Comparison of ENCODE assay signal across 8 mouse cellular contexts in the genomic region with DNA sequence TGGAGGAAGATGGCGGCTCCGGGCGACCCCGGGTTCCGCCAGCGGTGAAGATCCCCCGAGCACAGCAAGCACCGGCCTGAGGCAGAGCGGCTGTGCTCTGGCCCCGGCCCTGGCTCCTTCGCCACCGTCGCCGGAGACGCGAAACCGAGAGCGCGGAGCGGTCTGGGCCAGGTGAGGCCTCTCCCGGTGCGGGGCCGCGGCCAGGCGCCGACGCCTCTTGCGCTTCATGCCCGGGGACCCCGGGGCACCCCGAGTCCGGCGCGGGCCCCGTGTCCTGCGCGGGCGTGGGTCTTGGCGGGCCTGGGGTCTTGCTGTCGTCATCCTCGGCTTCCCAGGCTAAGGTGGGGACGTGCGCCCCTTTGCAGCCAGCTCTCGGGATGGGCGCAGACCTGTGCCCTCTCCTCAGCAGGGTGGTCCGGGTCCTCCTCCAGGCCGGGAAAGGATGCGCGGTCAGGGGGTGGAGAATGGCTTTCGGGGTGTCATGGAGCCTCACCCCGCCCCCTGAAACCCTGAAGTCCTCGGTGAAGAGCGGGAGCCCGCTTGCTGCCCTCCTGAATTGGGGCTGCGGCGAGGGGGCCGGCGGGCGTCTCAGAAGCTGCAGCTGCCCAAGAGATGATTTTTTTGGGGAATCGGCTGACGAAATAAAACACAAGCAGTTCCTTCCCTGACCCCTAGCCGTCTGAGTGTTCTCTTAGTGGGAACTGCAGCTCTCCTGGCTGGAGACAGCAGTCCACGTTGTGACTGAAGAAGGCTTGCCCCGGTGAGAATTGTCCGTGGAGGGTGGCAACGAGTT. TPM values are rescaled to one million over a fixed set of nuclear protein-coding genes. Genes with fewer than 3 reads are reported as not detected.
A peak's percentile ranks its signal among the peaks of the same experiment; 100 is the strongest.
DNase-seq lines count a peak whose midpoint lies in the region; ATAC-seq and TF ChIP-seq lines count a peak whose summit lies in the region.

No protein-coding gene starts in this region.

- under 1% methylated on average over 58 of the region's 66 CpGs for WGBS in hindbrain, embryonic 14.5 days
- 2% methylated on average over 66 of the region's 66 CpGs for WGBS in liver, embryonic 12.5 days (ENCODE audit: insufficient replicate concordance)
- WGBS in neural tube, embryonic 14.5 days, result under 1% methylated on average over 59 of the region's 66 CpGs

- peak overlapping the region; percentile 82 for H3K4me3 ChIP-seq in left cerebral cortex, adult 2 months
- H3K4me3 ChIP-seq in hindbrain, embryonic 14.5 days (replicated peaks; ENCODE audit: low read length), result peak overlapping the region; percentile 99
- H3K4me3 ChIP-seq in liver, embryonic 12.5 days, result peak overlapping the region; percentile 97
- H3K4me3 ChIP-seq in neural tube, embryonic 14.5 days (ENCODE audit: low read depth, low read length), result peak overlapping the region; percentile 98

- H3K9me3 ChIP-seq in hindbrain, embryonic 14.5 days (ENCODE audit: control insufficient read depth, low read length), result no peaks in the 10 kb centered on the region
- no peaks in the 10 kb centered on the region for H3K9me3 ChIP-seq in liver, embryonic 12.5 days (replicated peaks)
- no peaks in the 10 kb centered on the region for H3K9me3 ChIP-seq in neural tube, embryonic 14.5 days (ENCODE audit: control insufficient read depth, low read length)

- ATAC-seq in Patski, result peak; percentile 52
- peak; percentile 81 for ATAC-seq in erythroblast, adult 5-6 weeks (replicated peaks; ENCODE audit: low FRiP score, poor library complexity, severe bottlenecking)
- ATAC-seq in hindbrain, embryonic 14.5 days (ENCODE audit: low FRiP score), result peak; percentile 83
- peak; percentile 77 for ATAC-seq in liver, embryonic 12.5 days
- ATAC-seq in neural tube, embryonic 14.5 days (ENCODE audit: low read depth), result peak; percentile 83

- CTCF ChIA-PET in Patski (lab: Charles Lee), result no interaction called here

- H3K27me3 ChIP-seq in Patski, result no peaks in the 10 kb centered on the region
- H3K27me3 ChIP-seq in hindbrain, embryonic 14.5 days (ENCODE audit: control insufficient read depth, insufficient read depth, low read length), result no peaks in the 10 kb centered on the region
- no peaks in the 10 kb centered on the region for H3K27me3 ChIP-seq in liver, embryonic 12.5 days (replicated peaks)
- no peaks in the 10 kb centered on the region for H3K27me3 ChIP-seq in neural tube, embryonic 14.5 days (ENCODE audit: control insufficient read depth, insufficient read depth, low read length)

- no peak; the same call in none of the 2 replicates for TF ChIP-seq CTCF in left cerebral cortex, adult 2 months (IDR thresholded peaks at IDR 0.05)
- TF ChIP-seq CTCF in Patski (IDR thresholded peaks at IDR 0.05), result no peak

- H3K9ac ChIP-seq in hindbrain, embryonic 14.5 days, result peak overlapping the region; percentile 99
- peak overlapping the region; percentile 99 for H3K9ac ChIP-seq in liver, embryonic 12.5 days
- H3K9ac ChIP-seq in neural tube, embryonic 14.5 days (replicated peaks; ENCODE audit: low read depth, low read length), result peak overlapping the region; percentile 96

- POLR2A ChIA-PET in Patski (lab: Charles Lee), result interaction anchor here (0.6 to 1.0 kb wide), 3 partner anchors 11 to 56 kb away, joined by 3 to 4 read pairs (median 3); no protein-coding TSS in a partner anchor

- intact Hi-C loops in left cerebral cortex, adult 2 months (cut with DNase I), result loop anchor here (5.0 to 10.0 kb wide), 2 partner anchors 54 to 397 kb away; no protein-coding TSS in a partner anchor

- peak in 1 of 2 experiments; percentile 33 for DNase-seq in left cerebral cortex, adult 2 months (ENCODE audit: extremely low spot score in 1 of 2, low spot score in 2 of 2)
- DNase-seq in left cerebral cortex, adult 11 months (ENCODE audit: low spot score), result no peak
- DNase-seq in Patski (ENCODE audit: low read depth, low spot score), result no peak
- DNase-seq in hindbrain, embryonic 14.5 days (ENCODE audit: low spot score), result no peak
- DNase-seq in urinary bladder, postnatal 10 days (ENCODE audit: low spot score), result no peak

- H3K4me2 ChIP-seq in hindbrain, embryonic 14.5 days (replicated peaks), result peak overlapping the region; percentile 84
- H3K4me2 ChIP-seq in liver, embryonic 12.5 days, result peak overlapping the region; percentile 76
- H3K4me2 ChIP-seq in neural tube, embryonic 14.5 days (ENCODE audit: low read depth, low read length), result peak overlapping the region; percentile 55

- no peaks in the 10 kb centered on the region for H3K36me3 ChIP-seq in hindbrain, embryonic 14.5 days (replicated peaks; ENCODE audit: control insufficient read depth, insufficient read depth)
- H3K36me3 ChIP-seq in liver, embryonic 12.5 days, result peaks cover 14% of the 10 kb centered on the region
- H3K36me3 ChIP-seq in neural tube, embryonic 14.5 days (ENCODE audit: control insufficient read depth, insufficient read depth, low read length), result no peaks in the 10 kb centered on the region

- peaks cover 24% of the 10 kb centered on the region for H3K4me1 ChIP-seq in hindbrain, embryonic 14.5 days (replicated peaks; ENCODE audit: control insufficient read depth, insufficient read depth, low read length)
- peaks cover 54% of the 10 kb centered on the region for H3K4me1 ChIP-seq in liver, embryonic 12.5 days
- peaks cover 19% of the 10 kb centered on the region for H3K4me1 ChIP-seq in neural tube, embryonic 14.5 days (ENCODE audit: control insufficient read depth, insufficient read depth, low read length)

- peak overlapping the region; percentile 97 for H3K27ac ChIP-seq in left cerebral cortex, adult 2 months
- peak overlapping the region; percentile 93 for H3K27ac ChIP-seq in hindbrain, embryonic 14.5 days
- peak overlapping the region; percentile 92 for H3K27ac ChIP-seq in liver, embryonic 12.5 days
- peak overlapping the region; percentile 89 for H3K27ac ChIP-seq in neural tube, embryonic 14.5 days (ENCODE audit: low read depth, low read length)

- in situ Hi-C loops in Patski (cut with MboI; ENCODE audit: low pct_unique_long_range_greater_than_20kb), result loop anchor here (10.0 kb wide), 1 partner anchor 217 kb away; a partner anchor contains a TSS

RNA-seq across cellular contexts. Expression of a gene that starts 0.5 kb away (rescaled TPM):
- total RNA-seq in left cerebral cortex, adult 2 months (2021), result 10 to 100 TPM; 29.3 to 30.3 TPM
- 9.2 TPM for polyA plus RNA-seq in Patski (2021)
- 43.2 and 49.3 TPM in 2 replicates for total RNA-seq in erythroblast, adult 5-6 weeks (2015; ENCODE audit: low replicate concordance)
- total RNA-seq in erythroblast, adult 5-6 weeks (2017; ENCODE audit: low replicate concordance), result 54.4 and 64.7 TPM in 2 replicates
- 26.2 and 27.6 TPM in 2 replicates for polyA plus RNA-seq in hindbrain, embryonic 14.5 days (2014; fragmentation: Nextera tagmentation; extraction: Ambion mirVana)
- 21.6 and 26.0 TPM in 2 replicates for polyA plus RNA-seq in liver, embryonic 12.5 days (2016; fragmentation: Nextera tagmentation; extraction: Ambion mirVana)
- 28.3 and 31.7 TPM in 2 replicates for polyA plus RNA-seq in neural tube, embryonic 14.5 days (2014; fragmentation: Nextera tagmentation; extraction: Ambion mirVana)

RNA-seq across cellular contexts. Expression of a gene that starts 8.6 kb away (rescaled TPM):
- total RNA-seq in left cerebral cortex, adult 2 months (2021), result 10 to 100 TPM; 44.4 to 59.1 TPM
- polyA plus RNA-seq in Patski (2021), result 54.3 TPM
- 12.1 and 19.0 TPM in 2 replicates for total RNA-seq in erythroblast, adult 5-6 weeks (2015; ENCODE audit: low replicate concordance)
- 11.8 and 17.4 TPM in 2 replicates for total RNA-seq in erythroblast, adult 5-6 weeks (2017; ENCODE audit: low replicate concordance)
- polyA plus RNA-seq in hindbrain, embryonic 14.5 days (2014; fragmentation: Nextera tagmentation; extraction: Ambion mirVana), result 17.8 and 23.7 TPM in 2 replicates
- 21.3 and 22.1 TPM in 2 replicates for polyA plus RNA-seq in liver, embryonic 12.5 days (2016; fragmentation: Nextera tagmentation; extraction: Ambion mirVana)
- 13.2 and 13.7 TPM in 2 replicates for polyA plus RNA-seq in neural tube, embryonic 14.5 days (2014; fragmentation: Nextera tagmentation; extraction: Ambion mirVana)
